Mouse (Mus musculus) c-Kit-positive CD71-negative TER-119-negative erythroid progenitor cells, embryonic 14.5 days (primary cell): ENCODE data around the gene Mrpl51.
"Not testable (repeated sequence)": the region's sequence is repeated elsewhere in the genome, so short reads cannot be mapped to it uniquely, and the experiment has no call there.

Experiments
- DNase-seq: peaks from one replicate; pipeline ENCODE4 v3.0.0-alpha.2; 2013; ENCODE audit warnings: low read depth

Gene Mrpl51

GRCm38 (mm10) chr6:125160558-125160853, 31.1 kb upstream of the Mrpl51 start:
- no peak for DNase-seq

- DNase-seq: no peak
Observed at GRCm38 (mm10) chr6:125160854-125161760, 30.5 kb upstream of the Mrpl51 start.

- peak; percentile 74 for DNase-seq
Observed at GRCm38 (mm10) chr6:125161971-125162370, 29.6 kb upstream of the Mrpl51 start.

GRCm38 (mm10) chr6:125162615-125163305, 28.8 kb upstream of the Mrpl51 start:
- not testable (repeated sequence) for DNase-seq

- DNase-seq: no peak
Observed at GRCm38 (mm10) chr6:125163801-125164657, 27.6 kb upstream of the Mrpl51 start.

GRCm38 (mm10) chr6:125164672-125165327, 26.8 kb upstream of the Mrpl51 start:
- DNase-seq: no peak

GRCm38 (mm10) chr6:125165328-125165891, 26.2 kb upstream of the Mrpl51 start:
- peak; percentile 92 for DNase-seq

- DNase-seq: no peak
Observed at GRCm38 (mm10) chr6:125166051-125166751, 25.4 kb upstream of the Mrpl51 start, which contains the start of gene Gapdh. TSS of gene Gapdh (minus strand) at chr6:125166467.

- DNase-seq: no peak
Observed at GRCm38 (mm10) chr6:125166861-125167650, 24.5 kb upstream of the Mrpl51 start.

GRCm38 (mm10) chr6:125168086-125168485, 23.5 kb upstream of the Mrpl51 start:
- no peak for DNase-seq

- DNase-seq: no peak
Observed at GRCm38 (mm10) chr6:125170194-125170593, 21.4 kb upstream of the Mrpl51 start.

- DNase-seq: no peak
Observed at GRCm38 (mm10) chr6:125172474-125172873, 19.1 kb upstream of the Mrpl51 start.

GRCm38 (mm10) chr6:125173256-125173655, 18.3 kb upstream of the Mrpl51 start:
- no peak for DNase-seq

- DNase-seq: no peak
Observed at GRCm38 (mm10) chr6:125175469-125175868, 16.1 kb upstream of the Mrpl51 start.

- DNase-seq: no peak
Observed at GRCm38 (mm10) chr6:125179601-125180000, 12.0 kb upstream of the Mrpl51 start.

GRCm38 (mm10) chr6:125182133-125182532, 9.5 kb upstream of the Mrpl51 start:
- DNase-seq: no peak

GRCm38 (mm10) chr6:125186203-125186602, 5.4 kb upstream of the Mrpl51 start:
- DNase-seq: no peak

- DNase-seq: no peak
Observed at GRCm38 (mm10) chr6:125190816-125191215, 785 bp upstream of the Mrpl51 start.

- peak; percentile 88 for DNase-seq
Observed at GRCm38 (mm10) chr6:125192016-125192714, 564 bp downstream of the Mrpl51 start.
